Mouse (Mus musculus): ENCODE measurements at regions not wholly inside any gene's neighbourhood (a gene's known extent, or its start where the extent isn't known, plus 50 kb on each side); places are given as distances from the start of the nearest gene placed in this dataset.

- TF ChIP-seq CTCF (IDR thresholded peaks at IDR 0.05; ENCODE audit: insufficient read depth, low read length) (no peak), POLR2A (IDR thresholded peaks at IDR 0.05; ENCODE audit: borderline replicate concordance, extremely low read depth, low read depth, low read length) (no peak)
Observed at GRCm38 (mm10) chr5:45219558-45219957, 230.5 kb downstream of the Qdpr start.

Measured in lung, adult 2 months (tissue).